Comparison of ENCODE assay signal across 10 mouse cellular contexts in genomic region chr1:57849916-57850315, GRCm38 (mm10).
DNase-seq lines count a peak whose midpoint lies in the region; ATAC-seq and TF ChIP-seq lines count a peak whose summit lies in the region.
"Had no signal": no experiment of that assay in that cellular context is flagged by ENCODE, and none has a peak within 500 bp of the region (broad histone marks: within the 10 kb centered on the region; RNA-seq: fewer than 3 reads in every experiment).

No protein-coding gene starts in this region.

- no peak overlapping the region for H3K4me3 ChIP-seq in neural tube, embryonic 13.5 days
- H3K4me3 ChIP-seq in hindbrain, postnatal 0 days (ENCODE audit: low read length) = no peak overlapping the region
- no peak overlapping the region for H3K4me3 ChIP-seq in stomach, embryonic 16.5 days (replicated peaks; ENCODE audit: low read length)
- H3K4me3 ChIP-seq: embryonic facial prominence, embryonic 15.5 days; limb, embryonic 10.5 days had no signal

- no peak overlapping the region for H3K9ac ChIP-seq in neural tube, embryonic 13.5 days
- no peak overlapping the region for H3K9ac ChIP-seq in hindbrain, postnatal 0 days (replicated peaks; ENCODE audit: low read length)
- 0 out of 2 replicates have a peak overlapping the region, but pooled peaks have one; percentile 29 for H3K9ac ChIP-seq in stomach, embryonic 16.5 days (ENCODE audit: low read length)
- H3K9ac ChIP-seq: embryonic facial prominence, embryonic 15.5 days had no signal

- H3K27me3 ChIP-seq in neural tube, embryonic 13.5 days = no peaks in the 10 kb centered on the region
- H3K27me3 ChIP-seq in hindbrain, postnatal 0 days (ENCODE audit: insufficient read depth, low read length) = no peaks in the 10 kb centered on the region
- H3K27me3 ChIP-seq in stomach, embryonic 16.5 days (ENCODE audit: control insufficient read depth, insufficient read depth, low read length) = no peaks in the 10 kb centered on the region
- H3K27me3 ChIP-seq: embryonic facial prominence, embryonic 15.5 days had no signal

- WGBS in neural tube, embryonic 13.5 days = 50% methylated on average over 3 of the region's 3 CpGs
- WGBS in hindbrain, postnatal 0 days = 31% methylated on average over 3 of the region's 3 CpGs
- 61% methylated on average over 3 of the region's 3 CpGs for WGBS in stomach, embryonic 16.5 days

- TF ChIP-seq CTCF in hindbrain, postnatal 0 days (IDR thresholded peaks at IDR 0.05; ENCODE audit: low read depth) = no peak

- no peak overlapping the region for H3K27ac ChIP-seq in neural tube, embryonic 13.5 days (replicated peaks)
- no peak overlapping the region for H3K27ac ChIP-seq in hindbrain, postnatal 0 days
- H3K27ac ChIP-seq in stomach, embryonic 16.5 days (ENCODE audit: low read length) = 0 out of 2 replicates have a peak overlapping the region, but pooled peaks have one; percentile 12
- H3K27ac ChIP-seq: embryonic facial prominence, embryonic 15.5 days; limb, embryonic 10.5 days had no signal

- 0 out of 2 replicates have a peak, but pooled peaks have one; percentile 34 for ATAC-seq in neural tube, embryonic 13.5 days (ENCODE audit: low read depth)
- ATAC-seq in hindbrain, postnatal 0 days = no peak; the same call in 1 of the 2 replicates
- no peak for ATAC-seq in stomach, embryonic 16.5 days (ENCODE audit: insufficient read depth, low FRiP score)

- no peaks in the 10 kb centered on the region for H3K36me3 ChIP-seq in neural tube, embryonic 13.5 days
- no peaks in the 10 kb centered on the region for H3K36me3 ChIP-seq in hindbrain, postnatal 0 days (ENCODE audit: insufficient read depth, low read length)
- H3K36me3 ChIP-seq in stomach, embryonic 16.5 days (ENCODE audit: control insufficient read depth, insufficient read depth, low read length) = no peaks in the 10 kb centered on the region
- H3K36me3 ChIP-seq: embryonic facial prominence, embryonic 15.5 days; limb, embryonic 10.5 days had no signal

- H3K4me1 ChIP-seq in neural tube, embryonic 13.5 days (replicated peaks) = peaks cover 30% of the 10 kb centered on the region
- H3K4me1 ChIP-seq in hindbrain, postnatal 0 days (ENCODE audit: insufficient read depth, low read length) = peaks cover 4% of the 10 kb centered on the region; the same call in 1 of the 2 replicates
- H3K4me1 ChIP-seq in stomach, embryonic 16.5 days (ENCODE audit: control insufficient read depth, insufficient read depth, low read length) = peaks cover 26% of the 10 kb centered on the region

- H3K9me3 ChIP-seq in neural tube, embryonic 13.5 days = no peaks in the 10 kb centered on the region
- no peaks in the 10 kb centered on the region for H3K9me3 ChIP-seq in hindbrain, postnatal 0 days (ENCODE audit: low read length)
- no peaks in the 10 kb centered on the region for H3K9me3 ChIP-seq in stomach, embryonic 16.5 days (replicated peaks; ENCODE audit: control insufficient read depth, low read length)
- H3K9me3 ChIP-seq: embryonic facial prominence, embryonic 15.5 days; limb, embryonic 10.5 days had no signal

- no peak overlapping the region for H3K4me2 ChIP-seq in neural tube, embryonic 13.5 days
- peak overlapping the region; percentile 17 for H3K4me2 ChIP-seq in hindbrain, postnatal 0 days (ENCODE audit: low read depth, low read length)
- H3K4me2 ChIP-seq in stomach, embryonic 16.5 days (ENCODE audit: low read depth, low read length) = no peak overlapping the region
- H3K4me2 ChIP-seq: embryonic facial prominence, embryonic 15.5 days had no signal

- DNase-seq in gastrocnemius, postnatal 25 days = peak; percentile 17
- no peak for DNase-seq in gastrocnemius, postnatal 10 days
- no peak for DNase-seq in neural tube, embryonic 10.5 days (ENCODE audit: extremely low spot score, low spot score)
- peak; percentile 66 for DNase-seq in hindbrain, postnatal 0 days (ENCODE audit: low spot score)
- DNase-seq in ovary, adult 18-20 months (ENCODE audit: low spot score) = no peak
- no peak for DNase-seq in yolk sac, embryonic 10.5 days (ENCODE audit: low spot score)

Comparison
In these comparisons a context has a peak if more than half of its experiments do, and no peak if none do; other contexts are left out.
1. DNase-seq: peak in gastrocnemius, postnatal 25 days (single experiment) and hindbrain, postnatal 0 days (single experiment); none in gastrocnemius, postnatal 10 days (single experiment), neural tube, embryonic 10.5 days (single experiment), ovary, adult 18-20 months (single experiment) and yolk sac, embryonic 10.5 days (single experiment).